Mouse (Mus musculus): Measurements from ENCODE around the gene Enox1. TPM values are rescaled to one million over a fixed set of nuclear protein-coding genes. Genes with fewer than 3 reads are reported as not detected.

Gene Enox1
- total and polyA plus RNA-seq, 3 experiments: not detected

- Histone ChIP-seq H3K9ac (ENCODE audit: insufficient read depth, low read depth) (no peak overlapping the region), H3K4me1 (ENCODE audit: control insufficient read depth in 1 of 2, insufficient read depth in 2 of 2) (no peaks in the 10 kb centered on the region), H3K9me3 (replicated peaks; ENCODE audit: low read length) (peaks cover 64% of the 10 kb centered on the region), H3K79me2 (replicated peaks; ENCODE audit: control insufficient read depth, extremely low read depth, insufficient read depth, poor library complexity, severe bottlenecking) (no peaks in the 10 kb centered on the region), H3K27me3 (replicated peaks) (no peaks in the 10 kb centered on the region), H3K36me3 (replicated peaks in 1 of 2; ENCODE audit: control insufficient read depth in 1 of 2, insufficient read depth in 1 of 2, low read length in 1 of 2) (no peaks in the 10 kb centered on the region), H3K4me3 (replicated peaks in 1 of 3; ENCODE audit: low read depth in 2 of 3, low read length in 2 of 3, poor library complexity in 1 of 3) (no peak overlapping the region), H3K27ac (ENCODE audit: insufficient read depth, low read depth) (no peak overlapping the region), H3K4me2 (ENCODE audit: insufficient read depth, low read depth, poor library complexity, severe bottlenecking) (no peak overlapping the region)
- in situ Hi-C loops (cut with MboI; ENCODE audit: low pct_ligation_motif_present, low pct_unique_long_range_greater_than_20kb, low sequenced_read_pairs): no loop called here
- dilution Hi-C loops (cut with MboI; ENCODE audit: extremely low pct_ligation_motif_present, extremely low pct_unique_long_range_greater_than_20kb, low sequenced_read_pairs): no loop called here
- TF ChIP-seq E2F4 (IDR thresholded peaks at IDR 0.05; ENCODE audit: insufficient replicate concordance, low read depth, low read length) (no peak), HCFC1 (IDR thresholded peaks at IDR 0.05; ENCODE audit: low read depth, low read length) (no peak), ZC3H11A (IDR thresholded peaks at IDR 0.05; ENCODE audit: low read depth, low read length) (no peak)
- no peak for DNase-seq (ENCODE audit: extremely low read depth)
Observed at GRCm38 (mm10) chr14:77509924-77510323, 353.4 kb downstream of the Enox1 start.

GRCm38 (mm10) chr14:77511137-77511870, 354.7 kb downstream of the Enox1 start:
- no peaks in the 10 kb centered on the region for H3K4me1 ChIP-seq (ENCODE audit: control insufficient read depth in 1 of 2, insufficient read depth in 2 of 2)
- H3K36me3 ChIP-seq (replicated peaks in 1 of 2; ENCODE audit: control insufficient read depth in 1 of 2, insufficient read depth in 1 of 2, low read length in 1 of 2): no peaks in the 10 kb centered on the region
- H3K27ac ChIP-seq (ENCODE audit: insufficient read depth, low read depth): no peak overlapping the region
- peaks cover 71% of the 10 kb centered on the region for H3K9me3 ChIP-seq (replicated peaks; ENCODE audit: low read length)
- H3K4me2 ChIP-seq (ENCODE audit: insufficient read depth, low read depth, poor library complexity, severe bottlenecking): no peak overlapping the region
- H3K4me3 ChIP-seq (replicated peaks in 1 of 3; ENCODE audit: low read depth in 2 of 3, low read length in 2 of 3, poor library complexity in 1 of 3): no peak overlapping the region
- TF ChIP-seq UBTF (IDR thresholded peaks at IDR 0.05; ENCODE audit: low read depth, low read length) (no peak), PAX5 (IDR thresholded peaks at IDR 0.05; ENCODE audit: low read length) (no peak), JUN (IDR thresholded peaks at IDR 0.05; ENCODE audit: insufficient read depth, low read depth, low read length) (no peak), SMC3 (IDR thresholded peaks at IDR 0.05; ENCODE audit: low read depth, low read length) (no peak), MAFK (IDR thresholded peaks at IDR 0.05; ENCODE audit: insufficient replicate concordance, low read length) (no peak), ELF1 (IDR thresholded peaks at IDR 0.05; ENCODE audit: low read depth, low read length) (no peak), MEF2A (IDR thresholded peaks at IDR 0.05; ENCODE audit: borderline replicate concordance, low read depth, low read length) (no peak), HCFC1 (IDR thresholded peaks at IDR 0.05; ENCODE audit: low read depth, low read length) (no peak), SIN3A (IDR thresholded peaks at IDR 0.05; ENCODE audit: low read length) (no peak), RAD21 (IDR thresholded peaks at IDR 0.05; ENCODE audit: low read depth, low read length) (no peak), CTCF (conservative IDR thresholded peaks at IDR 0.05 in 1 of 2, IDR thresholded peaks at IDR 0.05 in 1 of 2; ENCODE audit: low read depth in 2 of 2, low read length in 2 of 2) (no peak), POLR2A (IDR thresholded peaks at IDR 0.05; ENCODE audit: low read depth, low read length) (no peak), E2F4 (IDR thresholded peaks at IDR 0.05; ENCODE audit: insufficient replicate concordance, low read depth, low read length) (no peak), NELFE (IDR thresholded peaks at IDR 0.05; ENCODE audit: low read depth, low read length) (no peak), GABPA (IDR thresholded peaks at IDR 0.05; ENCODE audit: insufficient replicate concordance, low read depth, low read length) (no peak), CHD1 (IDR thresholded peaks at IDR 0.05; ENCODE audit: low read depth, low read length) (no peak), KAT2A (IDR thresholded peaks at IDR 0.05; ENCODE audit: insufficient replicate concordance, low read length) (no peak), MAX (IDR thresholded peaks at IDR 0.05; ENCODE audit: low read length) (no peak), POLR2AphosphoS2 (IDR thresholded peaks at IDR 0.05; ENCODE audit: low read depth, low read length) (no peak), CHD2 (IDR thresholded peaks at IDR 0.05; ENCODE audit: low read length) (no peak)
- H3K79me2 ChIP-seq (replicated peaks; ENCODE audit: control insufficient read depth, extremely low read depth, insufficient read depth, poor library complexity, severe bottlenecking): no peaks in the 10 kb centered on the region
- dilution Hi-C loops (cut with MboI; ENCODE audit: extremely low pct_ligation_motif_present, extremely low pct_unique_long_range_greater_than_20kb, low sequenced_read_pairs) (no loop called here), in situ Hi-C loops (cut with MboI; ENCODE audit: low pct_ligation_motif_present, low pct_unique_long_range_greater_than_20kb, low sequenced_read_pairs) (no loop called here)
- H3K9ac ChIP-seq (ENCODE audit: insufficient read depth, low read depth): no peak overlapping the region
- no peaks in the 10 kb centered on the region for H3K27me3 ChIP-seq (replicated peaks)
- no peak for DNase-seq (ENCODE audit: extremely low read depth)
